Mouse (Mus musculus) urinary bladder, adult 2 months (tissue): ENCODE measurements around the gene Nox4. TPM values are rescaled to one million over a fixed set of nuclear protein-coding genes. Genes with fewer than 3 reads are reported as not detected.

ENCODE experiments used
- DNase-seq: peaks from one replicate; pipeline ENCODE4 v3.0.0; 2022; ENCODE audit warnings: low spot score
- polyA plus RNA-seq: library from polyadenylated mRNA; depleted of rRNA; stranded (reverse); fragments of >200 nt; gene quantifications from 2 replicates; pipeline ENCODE4 v1.2.3, GENCODE M21; 2012; rRNA removed

Nox4 gene
- 1.7 and 2.1 TPM in 2 replicates for polyA plus RNA-seq

- no peak for DNase-seq
Observed at GRCm38 (mm10) chr7:87245856-87246579, at the start of gene Nox4. Gene Nox4, plus strand, starts transcription at chr7:87246096.

GRCm38 (mm10) chr7:87204751-87205150 is 41.1 kb upstream of the Nox4 start:
- no peak for DNase-seq

DNA sequence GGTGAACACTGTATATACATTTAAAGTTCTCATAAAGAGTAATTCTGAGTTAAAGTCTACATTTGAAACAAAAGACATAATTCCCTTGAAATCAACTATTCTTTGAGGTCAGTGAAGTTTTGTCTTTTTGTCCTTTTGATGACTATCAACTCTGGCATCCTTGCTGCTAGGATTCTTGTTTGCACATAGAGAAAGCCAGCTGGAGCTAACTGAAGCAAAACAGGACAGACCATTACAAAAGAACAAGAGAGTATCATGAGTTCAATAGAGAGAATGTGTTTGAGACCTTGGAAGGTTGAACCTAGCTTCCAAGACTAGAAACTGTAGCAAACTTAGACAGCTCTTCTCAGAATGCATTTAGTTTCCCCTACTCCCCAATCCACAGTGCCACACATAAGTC is 24.2 kb upstream of the Nox4 start:
- no peak for DNase-seq

- no peak for DNase-seq
Observed at GRCm38 (mm10) chr7:87222751-87223150, 23.1 kb upstream of the Nox4 start.

GRCm38 (mm10) chr7:87225617-87226016 is 20.3 kb upstream of the Nox4 start:
- DNase-seq = no peak

GRCm38 (mm10) chr7:87227051-87227948 is 18.6 kb upstream of the Nox4 start:
- no peak for DNase-seq

DNA sequence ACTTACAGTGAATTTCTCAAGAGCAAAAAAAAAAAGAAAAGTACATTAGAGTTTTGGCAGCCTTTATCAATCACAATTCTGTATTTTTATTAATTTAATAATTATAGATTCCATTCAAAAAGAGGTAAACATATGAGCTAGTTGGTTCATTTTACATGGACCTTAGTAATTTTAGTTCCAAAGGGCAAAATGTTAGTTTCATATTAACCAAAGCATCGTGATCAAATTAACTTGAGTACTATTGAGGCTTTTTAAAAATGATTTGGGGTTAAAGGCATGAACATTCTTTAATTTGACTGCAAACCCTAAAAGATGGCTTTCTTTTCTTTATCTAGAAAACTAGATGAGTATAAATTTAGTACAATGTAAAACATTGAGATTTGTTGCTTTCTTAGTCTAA is 16.4 kb upstream of the Nox4 start:
- DNase-seq = no peak

DNA sequence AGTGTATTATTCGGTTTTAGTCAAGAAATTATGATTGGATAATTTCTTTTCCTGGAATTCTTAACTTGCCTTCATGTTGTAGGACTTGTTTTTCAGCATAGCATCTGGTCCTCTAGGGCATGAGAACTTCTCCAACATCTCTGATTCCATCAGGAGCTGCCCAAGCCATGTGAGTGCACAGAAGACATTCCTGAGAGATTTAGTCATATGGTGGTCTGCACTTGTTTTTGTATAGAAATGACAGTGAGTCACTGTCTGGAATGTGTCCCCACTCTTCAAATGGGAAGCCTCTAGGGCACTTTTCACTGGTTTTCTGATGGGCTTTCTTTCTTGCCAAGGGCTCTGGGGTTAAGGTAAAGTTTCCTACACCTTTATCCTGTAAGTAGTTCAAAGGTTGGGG is 4.8 kb upstream of the Nox4 start:
- DNase-seq = no peak

DNA sequence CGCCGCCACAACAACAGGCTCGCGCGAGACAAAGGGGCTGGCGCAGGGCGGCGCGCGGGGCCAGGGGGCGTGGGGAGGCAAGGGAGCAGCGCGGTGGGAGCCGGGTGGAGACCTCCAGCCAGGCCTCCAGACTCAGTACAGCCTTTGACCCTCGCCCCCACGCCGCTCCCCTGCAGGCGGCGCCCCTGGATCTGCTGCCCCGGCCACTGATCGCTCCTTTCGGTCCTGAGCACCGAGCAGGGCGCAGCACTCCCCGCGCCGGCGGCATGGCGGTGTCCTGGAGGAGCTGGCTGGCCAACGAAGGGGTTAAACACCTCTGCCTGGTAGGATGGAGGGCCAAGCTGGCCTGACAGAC is 661 bp downstream of the Nox4 start:
- DNase-seq = no peak

GRCm38 (mm10) chr7:87246940-87247339 is 1.0 kb downstream of the Nox4 start:
- DNase-seq = no peak

DNA sequence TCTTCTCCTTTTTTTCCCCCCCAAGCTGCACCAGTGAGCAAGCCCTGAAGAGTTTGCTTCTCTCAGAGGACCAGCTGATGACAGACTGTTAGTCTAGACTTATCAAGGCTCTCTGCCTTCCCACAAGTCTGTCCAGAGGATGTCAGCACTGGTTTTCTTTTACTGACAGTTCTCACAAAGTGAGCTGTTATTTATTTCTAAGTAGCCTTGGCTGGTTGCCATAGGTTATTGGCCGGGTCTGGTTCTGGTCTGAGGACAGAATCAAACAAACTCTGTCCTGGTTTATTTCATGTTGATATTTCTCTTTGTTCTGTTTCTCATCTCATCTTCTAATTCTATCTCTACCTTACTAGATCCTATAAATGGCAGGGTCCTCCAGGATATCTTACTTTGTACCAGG is 2.0 kb downstream of the Nox4 start:
- DNase-seq = no peak

- no peak for DNase-seq
Observed at GRCm38 (mm10) chr7:87252071-87252470, 6.2 kb downstream of the Nox4 start.

- no peak for DNase-seq
Observed at GRCm38 (mm10) chr7:87277225-87277624, 31.3 kb downstream of the Nox4 start.

- no peak for DNase-seq
Observed at GRCm38 (mm10) chr7:87303726-87304315, 57.9 kb downstream of the Nox4 start.

DNA sequence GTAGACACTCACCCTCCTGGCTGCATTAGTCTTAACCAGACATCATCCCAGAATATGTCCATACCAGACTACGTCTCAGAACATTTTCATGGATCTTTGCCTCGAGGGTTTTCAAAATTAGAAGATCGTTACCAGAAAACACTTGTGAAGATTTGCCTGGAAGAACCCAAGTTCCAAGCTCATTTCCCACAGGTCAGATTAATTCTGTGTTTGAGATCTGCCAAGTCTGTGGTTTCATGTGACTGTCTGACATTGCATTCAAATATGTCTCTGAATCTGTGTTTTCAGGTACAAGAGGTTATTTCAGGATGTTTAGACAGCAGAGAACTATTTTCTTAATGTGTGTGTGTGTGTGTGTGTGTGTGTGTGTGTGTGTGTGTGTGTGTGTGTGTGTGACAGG is 75.7 kb downstream of the Nox4 start:
- DNase-seq = no peak

GRCm38 (mm10) chr7:87322085-87322484 is 76.2 kb downstream of the Nox4 start:
- no peak for DNase-seq

DNA sequence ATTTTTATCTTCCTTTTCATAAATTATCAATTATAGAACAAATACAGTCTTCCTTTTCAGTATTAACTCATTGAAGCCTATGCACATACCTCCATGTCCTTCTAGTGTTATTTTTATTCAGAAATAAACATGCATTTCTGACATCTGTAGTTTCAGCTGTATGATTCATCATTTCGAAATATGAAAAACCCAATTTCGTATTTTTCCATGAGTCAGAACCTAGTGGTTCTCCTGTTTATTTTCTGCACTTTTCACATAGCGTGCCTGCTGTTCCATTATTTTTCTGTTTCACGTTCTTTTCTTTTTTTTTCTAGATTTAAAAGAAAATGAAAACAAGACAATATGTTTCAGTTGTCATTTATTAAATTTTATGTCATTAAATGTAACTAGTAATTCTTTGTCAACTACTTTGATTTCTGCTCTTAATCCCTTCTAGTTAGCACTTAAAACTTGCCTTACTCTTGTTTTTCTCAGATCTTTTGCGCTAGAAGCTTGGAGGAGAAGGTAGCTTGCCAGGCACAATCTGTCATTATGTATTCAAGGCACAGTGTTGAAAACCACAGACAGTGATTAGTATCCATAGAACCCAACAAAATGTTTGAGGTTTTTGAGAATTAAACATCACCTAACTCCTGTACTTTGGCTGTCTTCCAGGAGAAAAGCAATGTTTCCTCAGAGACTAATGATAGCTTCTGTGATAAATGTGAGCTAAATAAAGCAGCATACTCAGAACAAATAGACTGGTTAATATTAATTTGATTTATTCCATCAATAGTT is 85.1 kb downstream of the Nox4 start:
- DNase-seq = no peak

GRCm38 (mm10) chr7:87345598-87345997 is 99.7 kb downstream of the Nox4 start:
- no peak for DNase-seq

GRCm38 (mm10) chr7:87352818-87353217 is 106.9 kb downstream of the Nox4 start:
- no peak for DNase-seq

GRCm38 (mm10) chr7:87367834-87368233 is 121.9 kb downstream of the Nox4 start:
- no peak for DNase-seq

- no peak for DNase-seq
Observed at GRCm38 (mm10) chr7:87369131-87369530, 123.2 kb downstream of the Nox4 start.

- DNase-seq = no peak
Observed at GRCm38 (mm10) chr7:87370789-87371188, 124.9 kb downstream of the Nox4 start.
